Mouse (Mus musculus): Measurements from ENCODE around the gene Mef2d. TPM values are rescaled to one million over a fixed set of nuclear protein-coding genes. Genes with fewer than 3 reads are reported as not detected.

Gene Mef2d
- total RNA-seq, 1 experiment from 2014 or later, result 31.1 TPM

- ATAC-seq (replicated peaks in 1 of 2; ENCODE audit: insufficient read depth in 1 of 2, low FRiP score in 2 of 2, low TSS enrichment in 1 of 2, low read depth in 1 of 2, poor library complexity in 2 of 2, severe bottlenecking in 2 of 2), result no peak
Observed at GRCm38 (mm10) chr3:88210918-88211317, 68.7 kb downstream of the Mef2d start.

GRCm38 (mm10) chr3:88212356-88212755 lies 70.2 kb downstream of the Mef2d start:
- no peak for ATAC-seq (replicated peaks in 1 of 2; ENCODE audit: insufficient read depth in 1 of 2, low FRiP score in 2 of 2, low TSS enrichment in 1 of 2, low read depth in 1 of 2, poor library complexity in 2 of 2, severe bottlenecking in 2 of 2)

- no peak for ATAC-seq (replicated peaks in 1 of 2; ENCODE audit: insufficient read depth in 1 of 2, low FRiP score in 2 of 2, low TSS enrichment in 1 of 2, low read depth in 1 of 2, poor library complexity in 2 of 2, severe bottlenecking in 2 of 2)
Observed at GRCm38 (mm10) chr3:88213019-88213418, 70.8 kb downstream of the Mef2d start.

- no peak for ATAC-seq (replicated peaks in 1 of 2; ENCODE audit: insufficient read depth in 1 of 2, low FRiP score in 2 of 2, low TSS enrichment in 1 of 2, low read depth in 1 of 2, poor library complexity in 2 of 2, severe bottlenecking in 2 of 2)
Observed at GRCm38 (mm10) chr3:88214197-88214938, 72.2 kb downstream of the Mef2d start.

GRCm38 (mm10) chr3:88214971-88215552 lies 72.9 kb downstream of the Mef2d start:
- peak; percentile 24 to 47; a peak in 2 of 4 replicates for ATAC-seq (replicated peaks in 1 of 2; ENCODE audit: insufficient read depth in 1 of 2, low FRiP score in 2 of 2, low TSS enrichment in 1 of 2, low read depth in 1 of 2, poor library complexity in 2 of 2, severe bottlenecking in 2 of 2)

GRCm38 (mm10) chr3:88215553-88216004 lies 73.4 kb downstream of the Mef2d start:
- ATAC-seq (replicated peaks in 1 of 2; ENCODE audit: insufficient read depth in 1 of 2, low FRiP score in 2 of 2, low TSS enrichment in 1 of 2, low read depth in 1 of 2, poor library complexity in 2 of 2, severe bottlenecking in 2 of 2), result no peak; a peak in 1 of 4 replicates

GRCm38 (mm10) chr3:88216116-88216515 lies 73.9 kb downstream of the Mef2d start:
- ATAC-seq (replicated peaks in 1 of 2; ENCODE audit: insufficient read depth in 1 of 2, low FRiP score in 2 of 2, low TSS enrichment in 1 of 2, low read depth in 1 of 2, poor library complexity in 2 of 2, severe bottlenecking in 2 of 2), result no peak

- ATAC-seq (replicated peaks in 1 of 2; ENCODE audit: insufficient read depth in 1 of 2, low FRiP score in 2 of 2, low TSS enrichment in 1 of 2, low read depth in 1 of 2, poor library complexity in 2 of 2, severe bottlenecking in 2 of 2), result no peak
Observed at GRCm38 (mm10) chr3:88216534-88217326, 74.6 kb downstream of the Mef2d start.

- ATAC-seq (replicated peaks in 1 of 2; ENCODE audit: insufficient read depth in 1 of 2, low FRiP score in 2 of 2, low TSS enrichment in 1 of 2, low read depth in 1 of 2, poor library complexity in 2 of 2, severe bottlenecking in 2 of 2), result no peak
Observed at GRCm38 (mm10) chr3:88217679-88218078, 75.5 kb downstream of the Mef2d start.

GRCm38 (mm10) chr3:88219940-88220339 lies 77.8 kb downstream of the Mef2d start:
- no peak for ATAC-seq (replicated peaks in 1 of 2; ENCODE audit: insufficient read depth in 1 of 2, low FRiP score in 2 of 2, low TSS enrichment in 1 of 2, low read depth in 1 of 2, poor library complexity in 2 of 2, severe bottlenecking in 2 of 2)

GRCm38 (mm10) chr3:88220842-88221241 lies 78.7 kb downstream of the Mef2d start:
- peak in 1 of 2 experiments; percentile 82; a peak in 3 of 4 replicates for ATAC-seq (replicated peaks in 1 of 2; ENCODE audit: insufficient read depth in 1 of 2, low FRiP score in 2 of 2, low TSS enrichment in 1 of 2, low read depth in 1 of 2, poor library complexity in 2 of 2, severe bottlenecking in 2 of 2)

Other genes with a start within 250 kb of the Mef2d start
- 274 and 430 TPM in 2 replicates for gene Hdgf, start 236.1 kb upstream of the Mef2d start, total RNA-seq (2017)
- 85.4 and 172 TPM in 2 replicates for gene Mrpl24, start 222.9 kb upstream of the Mef2d start, total RNA-seq (2017)
- 52.1 and 61.4 TPM in 2 replicates for gene Isg20l2, start 212.1 kb upstream of the Mef2d start, total RNA-seq (2017)
- gene Rrnad1, start 211.7 kb upstream of the Mef2d start, total RNA-seq (2017), result 15.7 and 15.9 TPM in 2 replicates
- not detected in 2 replicates for gene Crabp2, start 193.7 kb upstream of the Mef2d start, total RNA-seq (2017)
- 0.35 and 0.88 TPM in 2 replicates for gene Nes, start 171.3 kb upstream of the Mef2d start, total RNA-seq (2017)
- not detected in 2 replicates for gene Bcan, start 142.1 kb upstream of the Mef2d start, total RNA-seq (2017)
- gene Hapln2, start 114.8 kb upstream of the Mef2d start, total RNA-seq (2017), result not detected in 2 replicates
- 32.5 and 45.3 TPM in 2 replicates for gene Gpatch4, start 99.3 kb upstream of the Mef2d start, total RNA-seq (2017)
- gene Naxe, start 83.9 kb upstream of the Mef2d start, total RNA-seq (2017), result 37.1 and 45.2 TPM in 2 replicates
- not detected in 2 replicates for gene Ttc24, start 64.1 kb upstream of the Mef2d start, total RNA-seq (2017)
- 12.1 and 15.8 TPM in 2 replicates for gene Iqgap3, start 60.4 kb upstream of the Mef2d start, total RNA-seq (2017)
- gene Rhbg, start 112.3 kb downstream of the Mef2d start, total RNA-seq (2017), result 0.56 TPM in 1 of 2 replicates, not detected in the other
- not detected in 2 replicates for gene Gm38392, start 144.8 kb downstream of the Mef2d start, total RNA-seq (2017)
- gene Tsacc, start 154.6 kb downstream of the Mef2d start, total RNA-seq (2017), result 1.6 and 6.4 TPM in 2 replicates
- gene Cct3, start 154.7 kb downstream of the Mef2d start, total RNA-seq (2017), result 355 and 372 TPM in 2 replicates
- gene Glmp, start 182.7 kb downstream of the Mef2d start, total RNA-seq (2017), result 10.3 and 28.6 TPM in 2 replicates
- gene Tmem79, start 193.8 kb downstream of the Mef2d start, total RNA-seq (2017), result 0.94 and 1.2 TPM in 2 replicates
- gene Smg5, start 193.9 kb downstream of the Mef2d start, total RNA-seq (2017), result 53.1 and 53.7 TPM in 2 replicates
- gene Paqr6, start 222.2 kb downstream of the Mef2d start, total RNA-seq (2017), result not detected in 2 replicates
- not detected in 2 replicates for gene Bglap3, start 230.4 kb downstream of the Mef2d start, total RNA-seq (2017)
- gene Bglap2, start 236.3 kb downstream of the Mef2d start, total RNA-seq (2017), result not detected in 2 replicates
- gene Bglap, start 242.1 kb downstream of the Mef2d start, total RNA-seq (2017), result not detected in 2 replicates

Measured in hematopoietic stem cell, adult 5-6 weeks (primary cell).